Mouse (Mus musculus) cortical plate, adult 2 months (tissue): Measurements from ENCODE around the gene Olfr1423.
"Not testable (repeated sequence)": the region's sequence is repeated elsewhere in the genome, so short reads cannot be mapped to it uniquely, and the experiment has no call there.

ENCODE experiments used
- CTCF ChIP-seq: fragments of 200-500 bp; IDR thresholded peaks from 2 replicates; pipeline ENCODE4 v1.5.1; 2011; ENCODE audit warnings: mild to moderate bottlenecking, control low read depth, low read length; ENCODE audit not compliant: insufficient read depth; ENCODE audit errors: extremely low read depth
- POLR2A ChIP-seq: fragments of 200-500 bp; IDR thresholded peaks from 2 replicates; pipeline ENCODE4 v1.6.1; 2011; ENCODE audit warnings: mild to moderate bottlenecking, low read length, control low read depth; ENCODE audit not compliant: insufficient read depth; ENCODE audit errors: extremely low read depth

- TF ChIP-seq CTCF, POLR2A: not testable (repeated sequence)
These were observed 56.5 kb downstream of the Olfr1423 start for GRCm38 (mm10) chr19:11984614-11985013.
